Mouse (Mus musculus) bone marrow macrophage, adult 2 months (primary cell): ENCODE measurements around the gene Stk16. TPM values are rescaled to one million over a fixed set of nuclear protein-coding genes. Genes with fewer than 3 reads are reported as not detected.

Experiments
- H3K27ac ChIP-seq: 2 replicates; pipeline ENCODE4 v1.5.1; 2012; ENCODE audit warnings: low read depth, low read length; ENCODE audit not compliant: insufficient read depth
- H3K4me1 ChIP-seq: 2 replicates; pipeline ENCODE4 v1.6.1; 2012; ENCODE audit warnings: low read length; ENCODE audit not compliant: control insufficient read depth, insufficient read depth
- H3K4me3 ChIP-seq: 2 replicates; pipeline ENCODE4 v1.5.1; 2012; ENCODE audit warnings: mild to moderate bottlenecking, low read length, moderate library complexity; ENCODE audit not compliant: insufficient read depth
- CTCF ChIP-seq: IDR thresholded peaks from 2 replicates; pipeline ENCODE4 v1.5.1; 2012; ENCODE audit warnings: low read depth, mild to moderate bottlenecking, low read length, moderate library complexity
- POLR2A ChIP-seq: IDR thresholded peaks from 2 replicates; pipeline ENCODE4 v1.6.1; 2012; ENCODE audit warnings: mild to moderate bottlenecking, low read depth, low read length, borderline replicate concordance
- polyA plus RNA-seq: library from polyadenylated mRNA; stranded (reverse); fragments of >200 nt; gene quantifications from 2 replicates; pipeline ENCODE4 v1.2.4, GENCODE M21; 2012; ENCODE audit not compliant: missing spikeins, insufficient read depth, insufficient read length

The Stk16 gene
- polyA plus RNA-seq, 1 experiment = 41.9 TPM

GRCm38 (mm10) chr1:75187126-75187525 lies 23.5 kb upstream of the Stk16 start:
- no peak overlapping the region for H3K27ac ChIP-seq
- no peak for TF ChIP-seq CTCF
- TF ChIP-seq POLR2A = no peak
- H3K4me1 ChIP-seq = peaks cover 32% of the 10 kb centered on the region
- no peak overlapping the region for H3K4me3 ChIP-seq

DNA sequence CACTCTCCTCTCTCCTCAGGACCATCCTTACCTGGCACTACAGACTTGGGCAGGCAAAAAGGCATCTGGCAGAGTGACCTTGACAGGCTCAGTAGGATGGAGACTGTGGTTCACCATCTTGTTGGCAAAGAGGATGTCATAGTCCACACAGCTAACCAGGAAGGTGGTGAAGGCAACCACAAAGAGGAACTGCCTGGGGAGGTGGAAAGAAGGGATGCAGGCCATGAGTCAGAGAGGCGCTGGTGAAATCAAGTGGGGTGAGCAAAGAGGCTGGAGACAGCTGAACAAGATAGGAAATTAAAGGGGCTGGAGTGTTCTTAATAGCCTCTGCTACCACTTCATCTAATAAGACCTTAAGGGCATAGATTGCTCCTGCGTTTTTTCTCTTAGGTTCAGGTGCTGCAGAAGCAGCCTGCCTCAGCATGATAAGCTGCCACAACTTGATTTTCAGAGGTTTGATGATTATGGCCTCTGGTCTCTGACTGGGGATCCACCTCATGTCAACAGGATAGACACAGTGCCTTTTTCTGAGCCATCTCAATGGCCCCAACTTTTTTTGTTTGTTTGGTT lies 22.6 kb upstream of the Stk16 start:
- Histone ChIP-seq H3K27ac (no peak overlapping the region), H3K4me1 (peaks cover 32% of the 10 kb centered on the region), H3K4me3 (no peak overlapping the region)
- TF ChIP-seq CTCF (no peak), POLR2A (no peak)

DNA sequence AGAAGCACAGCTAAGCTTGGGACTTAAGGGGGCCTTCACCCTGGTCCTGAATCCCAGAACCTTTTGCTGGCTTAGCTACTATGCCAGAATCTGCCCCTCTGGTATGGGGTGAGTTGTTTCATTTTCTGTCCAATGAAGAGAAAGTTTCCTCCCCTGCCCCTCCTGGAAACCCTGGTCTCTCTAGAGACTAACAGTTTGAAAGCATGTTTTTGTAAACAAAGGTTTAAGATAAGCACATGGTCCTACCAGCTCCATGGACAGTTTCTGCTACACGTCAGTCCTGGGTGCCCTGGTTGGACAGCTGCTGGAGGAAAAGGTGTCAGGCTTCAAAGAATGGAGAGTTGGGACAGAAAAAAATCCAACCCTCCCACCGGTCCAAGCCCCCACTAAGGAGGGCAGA lies 20.1 kb upstream of the Stk16 start:
- TF ChIP-seq CTCF = no peak
- no peak for TF ChIP-seq POLR2A
- H3K4me3 ChIP-seq = no peak overlapping the region
- no peak overlapping the region for H3K27ac ChIP-seq
- peaks cover 32% of the 10 kb centered on the region for H3K4me1 ChIP-seq

- TF ChIP-seq POLR2A (no peak), CTCF (no peak)
- H3K27ac ChIP-seq = no peak overlapping the region
- H3K4me3 ChIP-seq = peak overlapping the region; percentile 76
- H3K4me1 ChIP-seq = peaks cover 32% of the 10 kb centered on the region
Measured at GRCm38 (mm10) chr1:75191258-75191621, 19.4 kb upstream of the Stk16 start.

DNA sequence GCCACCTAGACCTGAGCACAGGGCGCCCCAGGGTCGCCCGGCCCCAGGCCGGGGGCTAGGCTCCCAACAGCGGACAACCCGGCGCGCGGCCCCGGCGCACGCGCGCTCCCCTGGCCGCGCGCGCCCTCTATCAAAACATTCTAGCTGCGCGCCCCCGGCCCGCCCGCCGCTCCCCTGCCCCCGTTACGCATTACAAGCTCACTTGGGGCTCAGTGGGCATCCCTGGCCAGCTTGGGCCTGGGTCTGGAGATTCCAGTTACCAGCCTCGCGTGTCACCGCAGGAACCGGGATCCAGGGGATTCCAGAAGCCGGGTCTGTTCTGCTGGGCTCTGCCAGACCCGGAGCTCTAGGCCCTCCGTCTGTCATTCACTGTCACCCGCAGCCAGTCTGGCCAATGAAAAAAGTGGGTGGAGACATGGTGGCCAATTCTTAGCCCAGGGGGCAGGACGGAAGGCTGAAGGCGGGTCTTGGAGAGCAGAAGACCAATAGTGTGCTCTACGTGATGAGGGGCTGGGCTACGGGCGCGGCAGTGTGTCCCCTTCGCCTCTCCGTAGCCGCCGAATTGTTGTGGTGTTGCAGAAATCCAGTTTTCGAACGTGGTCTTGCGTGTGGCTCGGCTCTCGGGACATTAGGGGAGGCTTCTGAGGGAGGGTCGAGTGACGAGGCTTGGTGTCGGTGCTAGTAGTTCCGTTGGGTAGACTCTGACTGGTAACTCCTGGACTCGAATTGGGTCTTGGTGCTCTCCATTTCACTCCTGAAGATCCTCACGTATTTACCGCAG lies 18.8 kb upstream of the Stk16 start, which contains the start of the genes Ankzf1 and Atg9a:
Gene Ankzf1 (plus strand): TSS at position 530 of the 781 bp plus-strand sequence.
Gene Atg9a (minus strand): TSS at position 575 of the 781 bp plus-strand sequence.
- H3K4me1 ChIP-seq = peaks cover 32% of the 10 kb centered on the region
- H3K27ac ChIP-seq = peak within 1 kb of the TSS; percentile 89
- peak; percentile 79; the same call in 1 of the 2 replicates for TF ChIP-seq POLR2A
- no peak for TF ChIP-seq CTCF
- peak within 1 kb of the TSS; percentile 90 for H3K4me3 ChIP-seq

- Histone ChIP-seq H3K27ac (peak overlapping the region; percentile 89), H3K4me1 (peaks cover 29% of the 10 kb centered on the region), H3K4me3 (peak overlapping the region; percentile 90)
- no peak for TF ChIP-seq CTCF
- no peak for TF ChIP-seq POLR2A
Measured at GRCm38 (mm10) chr1:75192452-75192851, 18.2 kb upstream of the Stk16 start.

GRCm38 (mm10) chr1:75201236-75201635 lies 9.4 kb upstream of the Stk16 start:
- Histone ChIP-seq H3K4me3 (no peak overlapping the region), H3K4me1 (no peaks in the 10 kb centered on the region), H3K27ac (no peak overlapping the region)
- no peak for TF ChIP-seq POLR2A
- no peak for TF ChIP-seq CTCF

GRCm38 (mm10) chr1:75208967-75209678 lies 1.5 kb upstream of the Stk16 start:
- Histone ChIP-seq H3K4me1 (peaks cover 28% of the 10 kb centered on the region), H3K4me3 (peak overlapping the region; percentile 59), H3K27ac (no peak overlapping the region)
- TF ChIP-seq CTCF (no peak), POLR2A (no peak)

DNA sequence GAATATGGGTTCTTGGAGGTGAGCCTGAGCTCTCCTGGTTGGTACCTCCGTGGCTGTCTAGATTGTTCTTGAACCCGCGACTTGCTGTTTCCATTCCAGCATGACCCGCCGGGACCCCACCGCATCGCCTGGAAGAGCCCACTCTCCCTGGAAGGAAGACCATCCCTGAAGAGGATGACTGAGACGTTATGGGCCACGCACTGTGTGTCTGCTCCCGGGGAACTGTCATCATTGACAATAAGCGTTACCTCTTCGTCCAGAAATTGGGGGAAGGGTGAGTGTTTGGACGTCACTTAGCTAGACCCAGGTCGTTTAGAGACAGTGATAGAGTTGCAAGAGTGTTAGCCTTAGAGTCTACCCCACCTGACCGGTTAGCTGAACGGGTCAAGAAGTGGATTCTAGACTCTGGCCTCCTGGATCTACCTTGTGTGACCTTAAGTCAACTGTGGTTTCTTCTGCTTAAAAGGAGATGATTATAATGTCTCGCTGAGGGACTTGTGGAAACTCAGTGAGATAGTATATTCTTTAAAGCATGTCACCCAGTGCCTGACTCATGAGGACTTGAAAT lies 587 bp downstream of the Stk16 start:
- H3K27ac ChIP-seq = no peak overlapping the region

More for the DNA sequence above, 587 bp downstream of the Stk16 start:
- TF ChIP-seq CTCF = no peak
- TF ChIP-seq POLR2A = no peak
- H3K4me3 ChIP-seq = peak overlapping the region; percentile 96
- peaks cover 43% of the 10 kb centered on the region for H3K4me1 ChIP-seq
